In the genomic region with DNA sequence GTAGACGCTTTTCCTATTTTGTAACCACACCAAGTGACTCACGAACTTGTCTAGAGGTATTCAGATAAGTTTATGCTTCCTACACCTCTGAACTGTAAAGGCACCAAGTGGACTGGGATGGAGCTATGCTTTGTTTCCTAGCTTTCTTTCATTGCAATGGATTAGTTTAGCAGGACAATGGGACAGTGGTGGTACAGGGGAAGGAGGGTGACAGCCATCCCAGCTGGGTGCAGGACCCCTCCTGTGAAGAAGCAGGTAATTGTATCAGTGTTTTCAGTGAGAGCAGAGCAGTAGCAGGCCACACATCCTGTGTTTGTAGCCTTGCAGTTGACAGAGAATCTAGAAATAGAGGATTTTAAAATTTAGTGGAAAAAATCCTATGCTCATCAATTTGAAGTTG, we compare ENCODE assay signal across 19 mouse cellular contexts.
"Had no signal": no experiment of that assay in that cellular context is flagged by ENCODE, and none has a peak within 500 bp of the region (broad histone marks: within the 10 kb centered on the region; RNA-seq: fewer than 3 reads in every experiment).

No protein-coding gene starts in this region.

- H3K4me1 ChIP-seq: stomach, embryonic 15.5 days had no signal

- H3K36me3 ChIP-seq: lung, embryonic 15.5 days; midbrain, embryonic 13.5 days; midbrain, embryonic 15.5 days; neural tube, embryonic 13.5 days; neural tube, embryonic 15.5 days; stomach, embryonic 15.5 days had no signal

- H3K4me2 ChIP-seq: lung, embryonic 15.5 days; midbrain, embryonic 11.5 days; midbrain, embryonic 13.5 days; midbrain, embryonic 15.5 days; neural tube, embryonic 13.5 days; neural tube, embryonic 15.5 days; stomach, embryonic 15.5 days had no signal

- DNase-seq: liver, postnatal 0 days; lung, adult 2 months; lung, postnatal 14 days; lung, postnatal 36 days; right cerebral cortex, postnatal 14 days; thymus, adult 2 months; thymus, postnatal 25 days; thymus, postnatal 4 days had no signal

- H3K9ac ChIP-seq: liver, postnatal 0 days; lung, embryonic 15.5 days; midbrain, embryonic 13.5 days; midbrain, embryonic 15.5 days; neural tube, embryonic 13.5 days; neural tube, embryonic 15.5 days; stomach, embryonic 15.5 days had no signal

- H3K27me3 ChIP-seq: lung, embryonic 15.5 days; midbrain, embryonic 15.5 days had no signal

- H3K9me3 ChIP-seq: lung, embryonic 15.5 days; megakaryocyte, embryonic 14.5 days; midbrain, embryonic 13.5 days; midbrain, embryonic 15.5 days; neural tube, embryonic 13.5 days; neural tube, embryonic 15.5 days; stomach, embryonic 15.5 days had no signal

- H3K27ac ChIP-seq: lung, embryonic 15.5 days; macrophage; midbrain, embryonic 13.5 days; midbrain, embryonic 15.5 days; neural tube, embryonic 13.5 days; neural tube, embryonic 15.5 days; stomach, embryonic 15.5 days; stomach, postnatal 0 days had no signal

- ATAC-seq: liver, postnatal 0 days; lung, postnatal 0 days; midbrain, embryonic 13.5 days; midbrain, embryonic 15.5 days had no signal

- H3K4me3 ChIP-seq: lung, embryonic 15.5 days; megakaryocyte, embryonic 14.5 days; midbrain, embryonic 13.5 days; midbrain, embryonic 15.5 days; neural tube, embryonic 13.5 days; neural tube, embryonic 15.5 days; stomach, embryonic 15.5 days had no signal
